Comparison of ENCODE assay signal across 8 mouse cellular contexts in the genomic region with DNA sequence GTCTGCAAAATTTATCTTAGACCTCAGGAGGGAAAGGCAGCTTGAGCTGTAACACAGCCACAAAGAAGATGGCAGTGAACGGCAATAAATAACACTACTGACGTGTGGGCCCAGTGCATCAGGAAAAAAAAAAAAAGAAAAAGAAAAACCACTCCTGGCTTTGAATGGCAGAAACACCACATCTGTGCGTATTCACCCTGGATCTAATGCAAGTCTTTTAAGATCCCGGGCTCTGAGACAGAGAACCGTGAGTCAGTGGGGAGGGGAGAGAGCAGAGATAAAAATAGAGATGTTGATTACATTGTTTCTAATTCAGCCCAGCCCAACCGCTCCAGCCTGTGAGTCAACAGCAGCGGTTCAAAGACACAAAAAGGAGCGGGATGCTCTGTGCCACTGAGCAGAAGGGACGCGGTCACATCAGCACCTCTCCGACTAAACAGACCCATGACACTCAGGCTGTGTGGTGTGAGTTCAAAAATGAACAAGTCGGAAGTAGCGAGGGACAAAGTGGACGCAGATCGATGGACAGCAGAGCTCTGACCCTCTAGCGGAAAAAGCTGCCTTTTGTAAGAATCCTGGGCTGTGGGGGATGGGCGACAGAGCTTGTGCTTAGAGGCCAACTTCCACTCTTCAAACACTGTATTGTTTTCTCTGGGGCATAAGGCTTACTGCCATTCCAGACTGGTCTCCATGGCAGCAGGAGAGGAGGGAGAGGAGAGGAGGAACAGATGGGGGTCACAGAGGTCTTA.
DNase-seq lines count a peak whose midpoint lies in the region; ATAC-seq lines count a peak whose summit lies in the region.

No protein-coding gene starts in this region.

- peak; percentile 69 to 87 for DNase-seq in adrenal gland, adult (ENCODE audit: inconsistent age in 2 of 2, low spot score in 1 of 2)
- peak; percentile 98 for DNase-seq in embryo, embryonic 10.5 days (ENCODE audit: low spot score)
- DNase-seq in gastrocnemius, postnatal 25 days, result peak; percentile 33
- peak; percentile 42 for DNase-seq in induced T-regulatory cell, adult 2 months (ENCODE audit: low read depth)
- peak; percentile 47 to 78 for DNase-seq in left cerebral cortex, postnatal 25 days (ENCODE audit: low spot score in 2 of 2)
- peak; percentile 74 for DNase-seq in right cerebral cortex, adult 18-20 months

- no peak for ATAC-seq in erythroblast, adult 5-6 weeks (replicated peaks; ENCODE audit: low FRiP score, poor library complexity, severe bottlenecking)

- H3K4me1 ChIP-seq in megakaryocyte, embryonic 14.5 days, result peaks cover 32% of the 10 kb centered on the region

- no peaks in the 10 kb centered on the region for H3K9me3 ChIP-seq in megakaryocyte, embryonic 14.5 days

- intact Hi-C loops in left cerebral cortex, postnatal 25 days (cut with DNase I), result loop anchor here (5.0 kb wide), 1 partner anchor 314 kb away; no protein-coding TSS in a partner anchor

- H3K36me3 ChIP-seq in megakaryocyte, embryonic 14.5 days (replicated peaks; ENCODE audit: low read length), result peaks cover 15% of the 10 kb centered on the region

- H3K4me3 ChIP-seq in megakaryocyte, embryonic 14.5 days (replicated peaks), result peak overlapping the region; percentile 90

- no peaks in the 10 kb centered on the region for H3K27me3 ChIP-seq in megakaryocyte, embryonic 14.5 days (replicated peaks)

Comparison
In these comparisons a context has a peak if more than half of its experiments do, and no peak if none do; other contexts are left out.
1. DNase-seq: peak in every context shown above with its lines; median percentile 98 in embryo, embryonic 10.5 days; 78 in adrenal gland, adult; 74 in right cerebral cortex, adult 18-20 months; 62 in left cerebral cortex, postnatal 25 days; 42 in induced T-regulatory cell, adult 2 months; 33 in gastrocnemius, postnatal 25 days.